Mouse (Mus musculus): ENCODE data around the gene Epb41l1.

- TF ChIP-seq CTCF (conservative IDR thresholded peaks at IDR 0.05; ENCODE audit: low read length): no peak
- no peak for TF ChIP-seq NANOG (IDR thresholded peaks at IDR 0.05; ENCODE audit: borderline replicate concordance, low read length)
Observed at GRCm38 (mm10) chr2:156396096-156396495, 24.6 kb upstream of the Epb41l1 start.

All from E14TG2a.4 (cell line).